Mouse (Mus musculus): ENCODE results near the gene Slc25a29.

- TF ChIP-seq POLR2A (IDR thresholded peaks at IDR 0.05; ENCODE audit: control insufficient read depth, extremely low read depth, insufficient read depth, low read length, poor library complexity) (no peak), CTCF (IDR thresholded peaks at IDR 0.05; ENCODE audit: borderline replicate concordance, control insufficient read depth, extremely low read depth, insufficient read depth, low read length, poor library complexity) (no peak)
Observed at GRCm38 (mm10) chr12:108850129-108850528, 14.4 kb upstream of the Slc25a29 start.
